ENCODE assay signal across 23 mouse cellular contexts in the genomic region with DNA sequence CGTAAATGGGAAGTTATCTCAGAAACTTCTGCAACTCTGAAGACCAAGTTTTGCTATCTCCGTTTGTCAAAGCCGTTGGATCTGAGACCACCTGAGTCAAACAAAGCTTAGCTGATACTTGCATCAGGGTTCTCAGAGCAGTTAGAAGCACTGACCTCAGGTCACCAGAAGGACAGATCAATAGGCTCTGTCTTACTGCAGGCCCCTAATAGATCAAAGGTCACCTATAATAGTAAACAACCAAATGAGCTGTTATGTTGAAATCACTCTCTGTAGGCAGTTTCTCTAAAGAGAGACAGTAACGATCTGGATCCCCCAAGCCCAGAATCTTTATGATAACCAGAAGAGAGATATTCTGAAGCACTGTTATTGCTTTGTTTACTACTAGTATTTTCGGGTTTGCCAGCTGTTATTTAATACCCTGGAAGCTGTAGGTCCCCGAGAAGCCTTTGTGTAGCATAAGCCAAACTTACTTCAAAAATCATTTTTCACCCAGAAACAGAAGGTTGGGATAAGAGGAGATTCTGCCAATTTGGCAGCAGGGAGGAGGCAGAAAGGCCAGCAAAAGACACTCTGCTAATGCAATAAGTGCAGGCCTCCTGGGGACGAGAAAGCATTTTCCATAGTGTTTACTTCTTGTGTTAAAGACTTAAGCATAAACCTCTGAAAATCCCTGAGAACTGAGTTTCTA.
DNase-seq lines count a peak whose midpoint lies in the region; ATAC-seq and TF ChIP-seq lines count a peak whose summit lies in the region.
"Had no signal": no experiment of that assay in that cellular context is flagged by ENCODE, and none has a peak within 500 bp of the region (broad histone marks: within the 10 kb centered on the region; RNA-seq: fewer than 3 reads in every experiment).

No protein-coding gene starts in this region.

- H3K36me3 ChIP-seq in liver, embryonic 15.5 days (replicated peaks) = no peaks in the 10 kb centered on the region
- H3K36me3 ChIP-seq: embryonic facial prominence, embryonic 12.5 days; hindbrain, embryonic 15.5 days; kidney, embryonic 15.5 days; limb, embryonic 13.5 days; midbrain, embryonic 15.5 days; neural tube, embryonic 15.5 days had no signal

- no peak overlapping the region for H3K4me3 ChIP-seq in gastrocnemius, adult 2 months
- H3K4me3 ChIP-seq in lung, adult 2 months (replicated peaks; ENCODE audit: extremely low read depth, low read depth, low read length) = no peak overlapping the region
- no peak overlapping the region for H3K4me3 ChIP-seq in liver, embryonic 15.5 days (replicated peaks)
- H3K4me3 ChIP-seq in layer of hippocampus, adult 2 months = no peak overlapping the region
- H3K4me3 ChIP-seq: embryonic facial prominence, embryonic 12.5 days; heart, adult 2 months; hindbrain, embryonic 15.5 days; kidney, embryonic 15.5 days; limb, embryonic 13.5 days; megakaryocyte, embryonic 14.5 days; midbrain, embryonic 15.5 days; neural tube, embryonic 15.5 days had no signal

- H3K9ac ChIP-seq in liver, embryonic 15.5 days = no peak overlapping the region
- H3K9ac ChIP-seq: embryonic facial prominence, embryonic 12.5 days; hindbrain, embryonic 15.5 days; kidney, embryonic 15.5 days; limb, embryonic 13.5 days; midbrain, embryonic 15.5 days; neural tube, embryonic 15.5 days had no signal

- TF ChIP-seq CTCF in gastrocnemius, adult 2 months (IDR thresholded peaks at IDR 0.05) = no peak
- TF ChIP-seq CTCF in lung, adult 2 months (IDR thresholded peaks at IDR 0.05; ENCODE audit: insufficient read depth, low read length) = no peak
- TF ChIP-seq CTCF in layer of hippocampus, adult 2 months (conservative IDR thresholded peaks at IDR 0.05) = no peak

- H3K4me1 ChIP-seq in lung, adult 2 months (ENCODE audit: control insufficient read depth, insufficient read depth, low read length) = no peaks in the 10 kb centered on the region
- no peaks in the 10 kb centered on the region; the same call in 1 of the 2 replicates for H3K4me1 ChIP-seq in liver, embryonic 15.5 days (replicated peaks)
- H3K4me1 ChIP-seq: hindbrain, embryonic 15.5 days; kidney, embryonic 15.5 days; megakaryocyte, embryonic 14.5 days; midbrain, embryonic 15.5 days; neural tube, embryonic 15.5 days had no signal

- 49% methylated on average over 7 of the region's 7 CpGs for WGBS in lung, adult 2 months
- WGBS in liver, embryonic 15.5 days (ENCODE audit: insufficient replicate concordance) = 47% methylated on average over 7 of the region's 7 CpGs

- 0 out of 2 replicates have a peak, but pooled peaks have one; percentile 52 for ATAC-seq in liver, embryonic 15.5 days (ENCODE audit: insufficient read depth)
- no peak for ATAC-seq in megakaryocyte-erythroid progenitor cell, adult 5-6 weeks (replicated peaks; ENCODE audit: low FRiP score, low TSS enrichment, poor library complexity, severe bottlenecking)
- ATAC-seq: forebrain, embryonic 14.5 days; intestine, embryonic 16.5 days; midbrain, embryonic 15.5 days had no signal

- intact Hi-C loops in gastrocnemius, adult 2 months (cut with DNase I) = no loop called here

- H3K27me3 ChIP-seq in liver, embryonic 15.5 days = no peaks in the 10 kb centered on the region
- H3K27me3 ChIP-seq: embryonic facial prominence, embryonic 12.5 days; hindbrain, embryonic 15.5 days; kidney, embryonic 15.5 days; limb, embryonic 13.5 days; megakaryocyte, embryonic 14.5 days; midbrain, embryonic 15.5 days; neural tube, embryonic 15.5 days had no signal

- H3K4me2 ChIP-seq in liver, embryonic 15.5 days = no peak overlapping the region
- H3K4me2 ChIP-seq: embryonic facial prominence, embryonic 12.5 days; hindbrain, embryonic 15.5 days; kidney, embryonic 15.5 days; limb, embryonic 13.5 days; midbrain, embryonic 15.5 days; neural tube, embryonic 15.5 days had no signal

- TF ChIP-seq POLR2A in lung, adult 2 months (IDR thresholded peaks at IDR 0.05; ENCODE audit: borderline replicate concordance, extremely low read depth, low read depth, low read length) = no peak

- peak; percentile 15 for DNase-seq in gastrocnemius, postnatal 25 days
- DNase-seq in gastrocnemius, adult 2 months = no peak
- DNase-seq in lung, postnatal 10 days = peak; percentile 6
- DNase-seq in lung, adult 2 months = no peak
- no peak for DNase-seq in layer of hippocampus, adult 2 months (ENCODE audit: low spot score in 2 of 2)
- DNase-seq: cerebellum, adult 18-20 months; cerebellum, postnatal 36 days; gastrocnemius, postnatal 14 days; heart, adult 2 months; heart, postnatal 36 days; kidney, postnatal 4 days; right cerebral cortex, postnatal 14 days had no signal

- no peak overlapping the region for H3K27ac ChIP-seq in gastrocnemius, adult 2 months
- H3K27ac ChIP-seq in liver, embryonic 15.5 days (replicated peaks) = peak overlapping the region; percentile 20; the same call in 1 of the 2 replicates
- H3K27ac ChIP-seq in layer of hippocampus, adult 2 months = no peak overlapping the region
- H3K27ac ChIP-seq: embryonic facial prominence, embryonic 12.5 days; heart, adult 2 months; hindbrain, embryonic 15.5 days; kidney, embryonic 15.5 days; limb, embryonic 13.5 days; midbrain, embryonic 15.5 days; neural tube, embryonic 15.5 days had no signal

- H3K9me3 ChIP-seq in liver, embryonic 15.5 days (replicated peaks) = no peaks in the 10 kb centered on the region
- H3K9me3 ChIP-seq: embryonic facial prominence, embryonic 12.5 days; hindbrain, embryonic 15.5 days; kidney, embryonic 15.5 days; limb, embryonic 13.5 days; midbrain, embryonic 15.5 days; neural tube, embryonic 15.5 days had no signal

Comparison
In these comparisons a context has a peak if more than half of its experiments do, and no peak if none do; other contexts are left out.
1. DNase-seq: peak in gastrocnemius, postnatal 25 days (single experiment) and lung, postnatal 10 days (single experiment); none in gastrocnemius, adult 2 months (single experiment), lung, adult 2 months (single experiment) and layer of hippocampus, adult 2 months (0 of 2).